Mouse (Mus musculus) kidney, adult 8-10 months (tissue): ENCODE data around the gene Ccdc175.

ENCODE experiments used
- DNase-seq, 2 experiments: peaks; one replicate each; pipeline ENCODE4 v3.0.0; 2022

The Ccdc175 gene

GRCm38 (mm10) chr12:72096966-72097365 lies 87.9 kb downstream of the Ccdc175 start:
- no peak for DNase-seq

GRCm38 (mm10) chr12:72089802-72090201 lies 95.0 kb downstream of the Ccdc175 start:
- no peak for DNase-seq

GRCm38 (mm10) chr12:72086166-72086825 lies 98.5 kb downstream of the Ccdc175 start:
- DNase-seq: peak in 1 of 2 experiments; percentile 28

GRCm38 (mm10) chr12:72085329-72086165 lies 99.3 kb downstream of the Ccdc175 start, which contains the start of the genes L3hypdh and Jkamp:
L3hypdh (minus strand) TSS chr12:72085439.
Jkamp (plus strand) TSS chr12:72085589.
- peak; percentile 100 for DNase-seq

- DNase-seq: no peak
Observed at GRCm38 (mm10) chr12:72085024-72085328, 99.9 kb downstream of the Ccdc175 start.

GRCm38 (mm10) chr12:72084261-72085023 lies 100.4 kb downstream of the Ccdc175 start:
- peak; percentile 88 to 89 for DNase-seq

- DNase-seq: no peak
Observed at GRCm38 (mm10) chr12:72083265-72083664, 101.6 kb downstream of the Ccdc175 start.

GRCm38 (mm10) chr12:72082370-72082769 lies 102.5 kb downstream of the Ccdc175 start:
- DNase-seq: peak in 1 of 2 experiments; percentile 32

- no peak for DNase-seq
Observed at GRCm38 (mm10) chr12:72081961-72082360, 102.9 kb downstream of the Ccdc175 start.

GRCm38 (mm10) chr12:72078248-72078647 lies 106.6 kb downstream of the Ccdc175 start:
- DNase-seq: peak; percentile 38 to 67

- DNase-seq: peak; percentile 57 to 81
Observed at GRCm38 (mm10) chr12:72070327-72071269, 114.2 kb downstream of the Ccdc175 start, which contains the start of gene Gpr135. Gpr135 (minus strand) TSS chr12:72071125.

- DNase-seq: no peak
Observed at GRCm38 (mm10) chr12:72069626-72070326, 115.1 kb downstream of the Ccdc175 start.

GRCm38 (mm10) chr12:72057780-72058179 lies 127.0 kb downstream of the Ccdc175 start:
- no peak for DNase-seq

GRCm38 (mm10) chr12:72053851-72054250 lies 131.0 kb downstream of the Ccdc175 start:
- no peak for DNase-seq

GRCm38 (mm10) chr12:72053303-72053702 lies 131.5 kb downstream of the Ccdc175 start:
- DNase-seq: no peak

GRCm38 (mm10) chr12:72052571-72052970 lies 132.3 kb downstream of the Ccdc175 start:
- no peak for DNase-seq
